Mouse (Mus musculus) small intestine, adult 2 months (tissue): ENCODE measurements around the gene G430095P16Rik.

ENCODE experiments used
- CTCF ChIP-seq: fragments of 200-500 bp; IDR thresholded peaks from 2 replicates; pipeline ENCODE4 v1.5.1; 2012; ENCODE audit warnings: low read depth, mild to moderate bottlenecking, control low read depth, inconsistent platforms, low read length, moderate library complexity, mixed read lengths; ENCODE audit not compliant: insufficient replicate concordance, insufficient read length; ENCODE audit errors: extremely low read depth
- POLR2A ChIP-seq: fragments of 200-500 bp; IDR thresholded peaks from 2 replicates; pipeline ENCODE4 v1.6.1; 2012; ENCODE audit warnings: low read depth, mild to moderate bottlenecking, control low read depth, inconsistent platforms, low read length, moderate library complexity

GRCm38 (mm10) chr8:84700941-84701911 lies 21.6 kb upstream of the G430095P16Rik start, which contains the start of gene Lyl1:
- no peak for TF ChIP-seq CTCF
- TF ChIP-seq POLR2A: peak; percentile 37; the same call in 1 of the 2 replicates
